Mouse (Mus musculus) heart, postnatal 0 days (tissue): Measurements from ENCODE around the gene Smyd1. TPM values are rescaled to one million over a fixed set of nuclear protein-coding genes. Genes with fewer than 3 reads are reported as not detected.

Experiments
- ATAC-seq: fragments of 200-750 bp; cut with Nextera tagmentation; 2 replicates; pipeline ENCODE4 v1.8.0; 2017; ENCODE audit warnings: low read depth, moderate number of reproducible peaks, moderate library complexity; ENCODE audit not compliant: insufficient read depth
- DNase-seq: peaks from one replicate; pipeline ENCODE4 v3.0.0-alpha.2; 2016; ENCODE audit warnings: low spot score
- H3K27ac ChIP-seq: fragments of 300-500 bp; sonication (generic); 2 replicates; pipeline ENCODE4 v1.5.1; 2014; ENCODE audit warnings: low read depth, mild to moderate bottlenecking
- H3K27me3 ChIP-seq: fragments of 300-500 bp; sonication (generic); 2 replicates; pipeline ENCODE4 v1.6.1; 2014; ENCODE audit warnings: low read length, mixed read lengths; ENCODE audit not compliant: control insufficient read depth, insufficient read depth
- H3K36me3 ChIP-seq: fragments of 300-500 bp; sonication (generic); replicated peaks from 2 replicates; pipeline ENCODE4 v1.6.1; 2014; ENCODE audit warnings: low read length, mixed read lengths; ENCODE audit not compliant: control insufficient read depth, insufficient read depth
- H3K4me1 ChIP-seq: fragments of 300-500 bp; sonication (generic); 2 replicates; pipeline ENCODE4 v1.6.1; 2014; ENCODE audit warnings: antibody characterized with exemption; ENCODE audit not compliant: control insufficient read depth, insufficient read depth
- H3K4me2 ChIP-seq: fragments of 300-500 bp; sonication (generic); 2 replicates; pipeline ENCODE4 v1.6.1; 2014; ENCODE audit warnings: low read depth, mild to moderate bottlenecking, low read length, moderate library complexity
- H3K4me3 ChIP-seq: fragments of 300-500 bp; sonication (generic); 2 replicates; pipeline ENCODE4 v1.5.1; 2014; ENCODE audit warnings: low read depth, low read length
- H3K9ac ChIP-seq: fragments of 300-500 bp; sonication (generic); replicated peaks from 2 replicates; pipeline ENCODE4 v1.6.1; 2014; ENCODE audit warnings: low read depth, low read length, mixed read lengths
- H3K9me3 ChIP-seq: fragments of 300-500 bp; sonication (generic); replicated peaks from 2 replicates; pipeline ENCODE4 v1.6.1; 2016; ENCODE audit warnings: low read length; ENCODE audit not compliant: control insufficient read depth
- CTCF ChIP-seq: IDR thresholded peaks from 2 replicates; pipeline ENCODE4 v1.5.1; 2016; ENCODE audit warnings: antibody characterized with exemption, control low read depth, low read depth
- EP300 ChIP-seq: IDR thresholded peaks from 2 replicates; pipeline ENCODE4 v1.6.1; 2016; ENCODE audit warnings: antibody characterized with exemption, low read depth
- WGBS: fragments of 180-500 bp; shearing (Covaris S2); extraction: QIAGEN DNeasy Blood & Tissue Kit; methylation state at CpG from one replicate; pipeline ENCODE4 v1.1.7; 2014; 5-methylcytosine and 5-hydroxymethylcytosine counted together
- microRNA-seq: library from miRNA; unstranded; fragments of <30 nt; microRNA quantifications from one replicate; pipeline ENCODE4, GENCODE M21; 2016
- polyA plus RNA-seq: library from polyadenylated mRNA; unstranded; fragments of >200 nt; fragmentation: Nextera tagmentation; extraction: Ambion mirVana; gene quantifications from 2 replicates; pipeline ENCODE4 v1.2.1, GENCODE M21; 2015
- total RNA-seq: library from RNA; depleted of rRNA; stranded (reverse); fragments of >200 nt; gene quantifications from 2 replicates; pipeline ENCODE4 v1.2.3, GENCODE M21; 2014; ENCODE audit warnings: low replicate concordance; rRNA removed

Gene Smyd1
- total and polyA plus RNA-seq, 2 experiments from 2014 or later, result 106 to 316 TPM

DNA sequence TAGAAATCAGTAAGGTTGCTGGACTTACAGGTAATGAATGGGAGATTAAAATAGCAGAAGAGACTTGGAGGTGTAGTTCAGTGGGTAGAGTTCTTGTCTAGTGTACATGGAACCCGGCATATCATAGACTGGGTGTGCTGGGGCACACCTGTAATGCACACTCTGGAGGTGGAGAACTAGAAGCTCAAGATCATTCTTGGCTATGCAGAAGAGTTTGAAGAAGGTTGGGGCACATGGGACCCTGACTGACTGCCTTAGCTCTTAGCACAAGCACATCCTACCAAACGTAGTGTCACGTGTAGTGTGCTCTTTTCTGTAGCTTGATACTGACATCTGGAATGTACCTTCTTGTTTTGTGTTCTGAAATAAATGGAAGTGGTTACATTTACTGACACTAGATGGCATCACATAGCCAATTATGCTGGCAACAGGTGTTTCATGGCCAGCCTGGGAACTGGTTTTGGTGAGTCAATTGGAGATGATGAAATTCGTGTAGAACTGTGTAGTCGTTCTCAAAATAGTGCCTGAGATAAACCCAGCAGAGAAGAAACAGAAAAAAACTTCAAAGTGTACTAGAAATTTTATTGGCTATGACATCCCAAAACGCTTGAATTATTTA lies 155.4 kb downstream of the Smyd1 start:
- WGBS, result 27% methylated on average over 6 of the region's 6 CpGs
- Histone ChIP-seq H3K4me1 (peaks cover 5% of the 10 kb centered on the region; the same call in 1 of the 2 replicates), H3K4me2 (no peak overlapping the region), H3K27ac (no peak overlapping the region), H3K27me3 (no peaks in the 10 kb centered on the region), H3K36me3 (no peaks in the 10 kb centered on the region), H3K4me3 (no peak overlapping the region), H3K9ac (no peak overlapping the region), H3K9me3 (no peaks in the 10 kb centered on the region)
- peak; percentile 64 for ATAC-seq
- peak; percentile 74 for DNase-seq
- TF ChIP-seq EP300 (no peak), CTCF (peak; percentile 80)

- Histone ChIP-seq H3K27ac (no peak overlapping the region), H3K27me3 (no peaks in the 10 kb centered on the region), H3K4me3 (no peak overlapping the region), H3K9me3 (no peaks in the 10 kb centered on the region), H3K4me1 (peaks cover 5% of the 10 kb centered on the region; the same call in 1 of the 2 replicates), H3K9ac (no peak overlapping the region), H3K36me3 (no peaks in the 10 kb centered on the region), H3K4me2 (no peak overlapping the region)
- ATAC-seq, result peak; percentile 36; the same call in 1 of the 2 replicates
- 34% methylated on average over 6 of the region's 6 CpGs for WGBS
- DNase-seq, result no peak
- TF ChIP-seq CTCF, result no peak
- no peak for TF ChIP-seq EP300
These were observed 157.6 kb downstream of the Smyd1 start for GRCm38 (mm10) chr6:71164394-71164793.

Small RNAs within 50 kb of the gene (microRNA-seq; reads per million reads assigned to microRNA genes)
- 26.8 reads per million, percentile 40 among the genes with 10 or more reads in this experiment for gene Mir8112

Other genes starting within 250 kb of the Smyd1 start
- gene Thnsl2, start 177.8 kb downstream of the Smyd1 start, total RNA-seq, result 3.7 and 11.1 TPM in 2 replicates
- gene Thnsl2, start 177.8 kb downstream of the Smyd1 start, polyA plus RNA-seq, result 6.9 and 7.6 TPM in 2 replicates
- gene Fabp1, start 122.4 kb downstream of the Smyd1 start, total RNA-seq, result not detected in 2 replicates
- 0.23 and 0.83 TPM in 2 replicates for gene Fabp1, start 122.4 kb downstream of the Smyd1 start, polyA plus RNA-seq
- gene Krcc1, start 50.6 kb downstream of the Smyd1 start, total RNA-seq, result 47.8 and 51.7 TPM in 2 replicates
- gene Krcc1, start 50.6 kb downstream of the Smyd1 start, polyA plus RNA-seq, result 82.5 and 83.7 TPM in 2 replicates
- 0.08 TPM in 1 of 2 replicates, not detected in the other for gene Cd8b1, start 555 bp upstream of the Smyd1 start, total RNA-seq
- 0.12 and 0.18 TPM in 2 replicates for gene Cd8b1, start 555 bp upstream of the Smyd1 start, polyA plus RNA-seq
- 5.4 TPM in 1 of 2 replicates, not detected in the other for gene Cd8a, start 51.2 kb upstream of the Smyd1 start, total RNA-seq
- 0.04 TPM in 1 of 2 replicates, not detected in the other for gene Cd8a, start 51.2 kb upstream of the Smyd1 start, polyA plus RNA-seq
- 35.2 and 50.2 TPM in 2 replicates for gene Rmnd5a, start 118.4 kb upstream of the Smyd1 start, total RNA-seq
- 6.9 and 7.0 TPM in 2 replicates for gene Rmnd5a, start 118.4 kb upstream of the Smyd1 start, polyA plus RNA-seq
- gene Rnf103, start 171.7 kb upstream of the Smyd1 start, total RNA-seq, result 17.3 and 33.7 TPM in 2 replicates
- gene Rnf103, start 171.7 kb upstream of the Smyd1 start, polyA plus RNA-seq, result 14.5 and 14.9 TPM in 2 replicates
- gene Chmp3, start 221.6 kb upstream of the Smyd1 start, total RNA-seq, result 46.1 and 51.7 TPM in 2 replicates
- 62.5 and 63.3 TPM in 2 replicates for gene Chmp3, start 221.6 kb upstream of the Smyd1 start, polyA plus RNA-seq